Mouse (Mus musculus): ENCODE measurements around the gene Bcl2l11.

GRCm38 (mm10) chr2:128084607-128085006 lies 41.2 kb upstream of the Bcl2l11 start:
- no peak for TF ChIP-seq CTCF (IDR thresholded peaks at IDR 0.05; ENCODE audit: borderline replicate concordance, control insufficient read depth, extremely low read depth, insufficient read depth, low read length, poor library complexity)
- no peak for TF ChIP-seq POLR2A (IDR thresholded peaks at IDR 0.05; ENCODE audit: control insufficient read depth, extremely low read depth, insufficient read depth, low read length, poor library complexity)

Measured in thymus, adult 2 months (tissue).